Mouse (Mus musculus): Measurements from ENCODE around the gene Cotl1. TPM values are rescaled to one million over a fixed set of nuclear protein-coding genes. Genes with fewer than 3 reads are reported as not detected.
A peak's percentile ranks its signal among the peaks of the same experiment; 100 is the strongest.

Gene Cotl1
- total and polyA plus RNA-seq, 2 experiments from 2014 or later: 85.4 to 269 TPM

GRCm38 (mm10) chr8:119811925-119812324, 28.4 kb downstream of the Cotl1 start:
- Histone ChIP-seq H3K27ac (peak overlapping the region; percentile 4; the same call in 1 of the 2 replicates), H3K4me1 (ENCODE audit: insufficient read depth, low read length) (peaks cover 15% of the 10 kb centered on the region), H3K4me2 (ENCODE audit: low read depth, low read length) (no peak overlapping the region), H3K9ac (replicated peaks; ENCODE audit: low read length) (no peak overlapping the region), H3K27me3 (ENCODE audit: insufficient read depth, low read length) (no peaks in the 10 kb centered on the region), H3K36me3 (ENCODE audit: insufficient read depth, low read length) (peaks cover 5% of the 10 kb centered on the region), H3K4me3 (ENCODE audit: low read length) (no peak overlapping the region), H3K9me3 (ENCODE audit: low read length) (no peaks in the 10 kb centered on the region)
- ATAC-seq (no peak), DNase-seq (ENCODE audit: low spot score) (no peak)
- peak; percentile 14; the same call in 1 of the 2 replicates for TF ChIP-seq CTCF (IDR thresholded peaks at IDR 0.05; ENCODE audit: low read depth)
- WGBS: 55% methylated on average over 6 of the region's 6 CpGs

GRCm38 (mm10) chr8:119810953-119811499, 29.3 kb downstream of the Cotl1 start:
- TF ChIP-seq CTCF (IDR thresholded peaks at IDR 0.05; ENCODE audit: low read depth): no peak
- H3K4me1 ChIP-seq (ENCODE audit: insufficient read depth, low read length): peaks cover 20% of the 10 kb centered on the region
- H3K9me3 ChIP-seq (ENCODE audit: low read length): no peaks in the 10 kb centered on the region
- DNase-seq (ENCODE audit: low spot score): no peak
- H3K27ac ChIP-seq: no peak overlapping the region
- H3K4me2 ChIP-seq (ENCODE audit: low read depth, low read length): no peak overlapping the region
- H3K27me3 ChIP-seq (ENCODE audit: insufficient read depth, low read length): no peaks in the 10 kb centered on the region
- H3K36me3 ChIP-seq (ENCODE audit: insufficient read depth, low read length): peaks cover 5% of the 10 kb centered on the region
- H3K4me3 ChIP-seq (ENCODE audit: low read length): no peak overlapping the region
- H3K9ac ChIP-seq (replicated peaks; ENCODE audit: low read length): no peak overlapping the region
- 75% methylated on average over 14 of the region's 14 CpGs for WGBS
- no peak for ATAC-seq

DNA sequence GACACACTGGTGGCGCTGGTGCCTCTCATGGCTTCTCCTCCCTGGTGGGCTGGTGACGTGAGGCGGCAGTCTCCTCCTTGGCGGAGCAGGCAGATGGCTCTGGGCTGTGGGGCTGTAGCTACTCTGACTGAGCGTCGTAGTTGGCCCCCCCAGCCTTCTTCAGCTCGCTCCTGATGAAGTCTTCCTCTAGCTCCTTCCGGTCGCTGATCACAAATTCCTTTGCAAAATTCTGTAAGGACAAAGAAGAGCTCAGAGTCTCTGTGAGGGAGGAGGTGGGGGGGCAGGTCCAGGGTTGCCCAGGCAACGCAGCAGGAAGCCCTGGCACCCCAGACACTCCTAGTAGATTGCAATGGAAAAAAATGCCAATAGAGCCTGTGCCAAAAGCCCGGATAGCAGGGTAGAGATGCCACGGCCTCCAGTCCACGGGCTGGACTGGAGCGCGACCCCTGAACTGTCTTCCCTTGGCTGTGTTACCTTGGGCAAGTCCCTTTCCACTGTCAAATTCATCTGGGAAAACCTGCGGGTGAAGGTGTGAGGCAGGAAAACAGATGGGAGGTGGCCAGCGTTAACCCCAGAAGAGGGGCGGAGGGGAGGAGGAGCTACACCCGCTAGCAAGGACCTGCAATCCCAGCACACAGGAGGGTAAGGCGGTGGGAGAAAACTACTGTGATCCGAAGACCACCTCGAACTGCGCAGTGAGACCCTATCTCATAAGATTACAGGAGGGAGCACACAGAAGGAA, 30.0 kb downstream of the Cotl1 start:
- Histone ChIP-seq H3K9ac (replicated peaks; ENCODE audit: low read length) (no peak overlapping the region), H3K4me1 (ENCODE audit: insufficient read depth, low read length) (peaks cover 20% of the 10 kb centered on the region), H3K36me3 (ENCODE audit: insufficient read depth, low read length) (peaks cover 5% of the 10 kb centered on the region), H3K4me3 (ENCODE audit: low read length) (no peak overlapping the region), H3K27ac (peak overlapping the region; percentile 54), H3K9me3 (ENCODE audit: low read length) (no peaks in the 10 kb centered on the region), H3K27me3 (ENCODE audit: insufficient read depth, low read length) (no peaks in the 10 kb centered on the region), H3K4me2 (ENCODE audit: low read depth, low read length) (no peak overlapping the region)
- DNase-seq (ENCODE audit: low spot score) (peak; percentile 68), ATAC-seq (peak; percentile 53; the same call in 1 of the 2 replicates)
- TF ChIP-seq CTCF (IDR thresholded peaks at IDR 0.05; ENCODE audit: low read depth): no peak
- WGBS: 41% methylated on average over 23 of the region's 23 CpGs

DNA sequence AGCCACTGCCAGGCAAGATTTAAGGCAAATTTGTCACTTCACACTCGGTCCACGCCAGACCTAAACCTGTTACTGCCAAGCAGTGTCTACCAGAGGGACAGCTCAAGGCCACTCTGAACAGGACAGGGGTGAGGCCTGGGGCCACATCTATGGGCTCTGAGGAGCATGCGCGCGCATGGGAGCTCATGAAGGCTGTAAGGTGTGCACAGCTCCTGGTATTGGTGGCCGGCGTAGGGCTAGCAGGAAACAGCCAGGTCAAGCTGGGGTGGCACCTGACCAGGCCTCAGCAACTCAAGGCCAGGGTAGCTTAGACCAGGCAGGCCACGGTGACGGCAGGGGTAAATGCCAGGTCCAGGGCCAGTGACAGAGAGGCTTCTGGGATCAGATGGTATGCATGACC, 30.7 kb downstream of the Cotl1 start:
- H3K36me3 ChIP-seq (ENCODE audit: insufficient read depth, low read length): peaks cover 5% of the 10 kb centered on the region
- TF ChIP-seq CTCF (IDR thresholded peaks at IDR 0.05; ENCODE audit: low read depth): no peak
- ATAC-seq (0 out of 2 replicates have a peak, but pooled peaks have one; percentile 1), DNase-seq (ENCODE audit: low spot score) (no peak)
- H3K9me3 ChIP-seq (ENCODE audit: low read length): no peaks in the 10 kb centered on the region
- peaks cover 20% of the 10 kb centered on the region for H3K4me1 ChIP-seq (ENCODE audit: insufficient read depth, low read length)
- peak overlapping the region; percentile 54; the same call in 1 of the 2 replicates for H3K27ac ChIP-seq
- H3K9ac ChIP-seq (replicated peaks; ENCODE audit: low read length): no peak overlapping the region
- H3K4me3 ChIP-seq (ENCODE audit: low read length): no peak overlapping the region
- H3K4me2 ChIP-seq (ENCODE audit: low read depth, low read length): no peak overlapping the region
- no peaks in the 10 kb centered on the region for H3K27me3 ChIP-seq (ENCODE audit: insufficient read depth, low read length)
- WGBS: 86% methylated on average over 9 of the region's 9 CpGs

- Histone ChIP-seq H3K9ac (replicated peaks; ENCODE audit: low read length) (no peak overlapping the region), H3K27me3 (ENCODE audit: insufficient read depth, low read length) (no peaks in the 10 kb centered on the region), H3K4me2 (ENCODE audit: low read depth, low read length) (no peak overlapping the region), H3K36me3 (ENCODE audit: insufficient read depth, low read length) (peaks cover 5% of the 10 kb centered on the region), H3K27ac (no peak overlapping the region), H3K4me1 (ENCODE audit: insufficient read depth, low read length) (peaks cover 17% of the 10 kb centered on the region), H3K9me3 (ENCODE audit: low read length) (no peaks in the 10 kb centered on the region), H3K4me3 (ENCODE audit: low read length) (no peak overlapping the region)
- no peak for TF ChIP-seq CTCF (IDR thresholded peaks at IDR 0.05; ENCODE audit: low read depth)
- DNase-seq (ENCODE audit: low spot score) (no peak), ATAC-seq (no peak)
- WGBS: 91% methylated on average over 4 of the region's 4 CpGs
Observed at GRCm38 (mm10) chr8:119807687-119808086, 32.7 kb downstream of the Cotl1 start.

- peak; percentile 84 for DNase-seq (ENCODE audit: low spot score)
- H3K27ac ChIP-seq: peak overlapping the region; percentile 51
- no peaks in the 10 kb centered on the region for H3K9me3 ChIP-seq (ENCODE audit: low read length)
- H3K9ac ChIP-seq (replicated peaks; ENCODE audit: low read length): no peak overlapping the region
- ATAC-seq: peak; percentile 60
- no peak overlapping the region for H3K4me3 ChIP-seq (ENCODE audit: low read length)
- 46% methylated on average over 14 of the region's 14 CpGs for WGBS
- TF ChIP-seq CTCF (IDR thresholded peaks at IDR 0.05; ENCODE audit: low read depth): peak; percentile 42
- peaks cover 5% of the 10 kb centered on the region for H3K36me3 ChIP-seq (ENCODE audit: insufficient read depth, low read length)
- H3K4me2 ChIP-seq (ENCODE audit: low read depth, low read length): no peak overlapping the region
- peaks cover 17% of the 10 kb centered on the region for H3K4me1 ChIP-seq (ENCODE audit: insufficient read depth, low read length)
- no peaks in the 10 kb centered on the region for H3K27me3 ChIP-seq (ENCODE audit: insufficient read depth, low read length)
Observed at GRCm38 (mm10) chr8:119806422-119807263, 33.7 kb downstream of the Cotl1 start.

All from hindbrain, postnatal 0 days (tissue).